Mouse (Mus musculus) lung, embryonic 15.5 days (tissue): Measurements from ENCODE around the gene Tubg2. TPM values are rescaled to one million over a fixed set of nuclear protein-coding genes. Genes with fewer than 3 reads are reported as not detected.
A peak's percentile ranks its signal among the peaks of the same experiment; 100 is the strongest.

Experiments
- ATAC-seq: fragments of 200-750 bp; cut with Nextera tagmentation; 2 replicates; pipeline ENCODE4 v1.8.0; 2017; ENCODE audit warnings: moderate number of reproducible peaks, borderline replicate concordance; ENCODE audit not compliant: low FRiP score, low TSS enrichment; ENCODE audit errors: extremely low read depth
- H3K27ac ChIP-seq: fragments of 300-500 bp; sonication (generic); 2 replicates; pipeline ENCODE4 v1.5.1; 2015; ENCODE audit warnings: moderate library complexity, mild to moderate bottlenecking, inconsistent platforms
- H3K27me3 ChIP-seq: fragments of 300-500 bp; sonication (generic); 2 replicates; pipeline ENCODE4 v1.6.1; 2015; ENCODE audit warnings: inconsistent platforms
- H3K36me3 ChIP-seq: fragments of 300-500 bp; sonication (generic); 2 replicates; pipeline ENCODE4 v1.6.1; 2015; ENCODE audit warnings: inconsistent platforms
- H3K4me1 ChIP-seq: fragments of 300-500 bp; sonication (generic); 2 replicates; pipeline ENCODE4 v1.6.1; 2015; ENCODE audit warnings: inconsistent platforms
- H3K4me2 ChIP-seq: fragments of 300-500 bp; sonication (generic); 2 replicates; pipeline ENCODE4 v1.6.1; 2015; ENCODE audit warnings: inconsistent platforms, mild to moderate bottlenecking, moderate library complexity
- H3K4me3 ChIP-seq: fragments of 300-500 bp; sonication (generic); 2 replicates; pipeline ENCODE4 v1.5.1; 2015; ENCODE audit warnings: mild to moderate bottlenecking, inconsistent platforms
- H3K9ac ChIP-seq: fragments of 300-500 bp; sonication (generic); 2 replicates; pipeline ENCODE4 v1.6.1; 2015; ENCODE audit warnings: inconsistent platforms
- H3K9me3 ChIP-seq: fragments of 300-500 bp; sonication (generic); 2 replicates; pipeline ENCODE4 v1.6.1; 2016; ENCODE audit warnings: inconsistent platforms
- WGBS: fragments of 180-500 bp; shearing (Covaris S2); methylation state at CpG from one replicate; pipeline ENCODE4 v1.1.7; 2015; 5-methylcytosine and 5-hydroxymethylcytosine counted together
- polyA plus RNA-seq: library from polyadenylated mRNA; unstranded; fragments of >200 nt; fragmentation: Nextera tagmentation; extraction: Ambion mirVana; gene quantifications from 2 replicates; pipeline ENCODE4 v1.2.1, GENCODE M21; 2015

Gene Tubg2
- polyA plus RNA-seq, 1 experiment from 2014 or later: 3.6 TPM

- no peaks in the 10 kb centered on the region for H3K9me3 ChIP-seq
- WGBS: 2% methylated on average over 25 of the region's 25 CpGs
Observed at GRCm38 (mm10) chr11:101176117-101176691, 20.5 kb downstream of the Tubg2 start.

GRCm38 (mm10) chr11:101176933-101177773 is 21.4 kb downstream of the Tubg2 start:
- H3K9ac ChIP-seq: no peak overlapping the region
- peaks cover 48% of the 10 kb centered on the region for H3K4me1 ChIP-seq
- H3K9me3 ChIP-seq: no peaks in the 10 kb centered on the region
- no peak for ATAC-seq
- no peak overlapping the region for H3K27ac ChIP-seq
- H3K36me3 ChIP-seq: no peaks in the 10 kb centered on the region
- peak overlapping the region; percentile 5; the same call in 1 of the 2 replicates for H3K4me3 ChIP-seq
- peaks cover 49% of the 10 kb centered on the region for H3K27me3 ChIP-seq
- 29% methylated on average over 22 of the region's 22 CpGs for WGBS
- peak overlapping the region; percentile 53; the same call in 1 of the 2 replicates for H3K4me2 ChIP-seq

More at GRCm38 (mm10) chr11:101176117-101176691, 20.5 kb downstream of the Tubg2 start:
- H3K9ac ChIP-seq: no peak overlapping the region
- H3K4me3 ChIP-seq: peak overlapping the region; percentile 20
- H3K36me3 ChIP-seq: no peaks in the 10 kb centered on the region
- no peak overlapping the region for H3K27ac ChIP-seq
- no peak for ATAC-seq
- H3K4me2 ChIP-seq: peak overlapping the region; percentile 53
- peaks cover 55% of the 10 kb centered on the region for H3K4me1 ChIP-seq
- peaks cover 49% of the 10 kb centered on the region for H3K27me3 ChIP-seq

- no peak for ATAC-seq
- Histone ChIP-seq H3K9ac (no peak overlapping the region), H3K4me2 (no peak overlapping the region), H3K4me3 (no peak overlapping the region), H3K27ac (no peak overlapping the region), H3K4me1 (peaks cover 37% of the 10 kb centered on the region), H3K36me3 (no peaks in the 10 kb centered on the region), H3K27me3 (peaks cover 49% of the 10 kb centered on the region), H3K9me3 (no peaks in the 10 kb centered on the region)
- WGBS: 61% methylated on average over 36 of the region's 36 CpGs
Observed at GRCm38 (mm10) chr11:101178061-101179058, 22.7 kb downstream of the Tubg2 start.

GRCm38 (mm10) chr11:101179306-101179705 is 23.6 kb downstream of the Tubg2 start:
- peaks cover 29% of the 10 kb centered on the region for H3K4me1 ChIP-seq
- ATAC-seq: no peak
- no peak overlapping the region for H3K4me3 ChIP-seq
- H3K9me3 ChIP-seq: no peaks in the 10 kb centered on the region
- no peak overlapping the region for H3K9ac ChIP-seq
- H3K27ac ChIP-seq: no peak overlapping the region
- 81% methylated on average over 15 of the region's 15 CpGs for WGBS
- H3K4me2 ChIP-seq: no peak overlapping the region
- H3K36me3 ChIP-seq: no peaks in the 10 kb centered on the region
- H3K27me3 ChIP-seq: peaks cover 48% of the 10 kb centered on the region

- H3K4me3 ChIP-seq: no peak overlapping the region
- H3K27ac ChIP-seq: no peak overlapping the region
- no peaks in the 10 kb centered on the region for H3K9me3 ChIP-seq
- H3K9ac ChIP-seq: no peak overlapping the region
- H3K4me1 ChIP-seq: peaks cover 20% of the 10 kb centered on the region
- no peak for ATAC-seq
- peaks cover 39% of the 10 kb centered on the region for H3K27me3 ChIP-seq
- H3K36me3 ChIP-seq: no peaks in the 10 kb centered on the region
- WGBS: 55% methylated on average over 17 of the region's 17 CpGs
- no peak overlapping the region for H3K4me2 ChIP-seq
Observed at GRCm38 (mm10) chr11:101180261-101180660, 24.6 kb downstream of the Tubg2 start.

GRCm38 (mm10) chr11:101180846-101181740 is 25.4 kb downstream of the Tubg2 start:
- H3K9ac ChIP-seq: no peak overlapping the region
- ATAC-seq: no peak
- H3K9me3 ChIP-seq: no peaks in the 10 kb centered on the region
- peaks cover 32% of the 10 kb centered on the region for H3K27me3 ChIP-seq
- no peak overlapping the region for H3K4me3 ChIP-seq
- H3K4me2 ChIP-seq: no peak overlapping the region
- H3K36me3 ChIP-seq: no peaks in the 10 kb centered on the region
- 35% methylated on average over 10 of the region's 10 CpGs for WGBS
- H3K27ac ChIP-seq: no peak overlapping the region
- H3K4me1 ChIP-seq: peaks cover 14% of the 10 kb centered on the region

- Histone ChIP-seq H3K9me3 (no peaks in the 10 kb centered on the region), H3K4me1 (peaks cover 5% of the 10 kb centered on the region; the same call in 1 of the 2 replicates), H3K9ac (no peak overlapping the region), H3K27ac (no peak overlapping the region), H3K4me3 (no peak overlapping the region), H3K36me3 (no peaks in the 10 kb centered on the region), H3K27me3 (peaks cover 24% of the 10 kb centered on the region), H3K4me2 (no peak overlapping the region)
- no peak for ATAC-seq
- 90% methylated on average over 11 of the region's 11 CpGs for WGBS
Observed at GRCm38 (mm10) chr11:101181961-101182360, 26.3 kb downstream of the Tubg2 start.

GRCm38 (mm10) chr11:101182771-101183517 is 27.2 kb downstream of the Tubg2 start:
- no peak overlapping the region for H3K27ac ChIP-seq
- no peak overlapping the region for H3K4me3 ChIP-seq
- no peak for ATAC-seq
- no peaks in the 10 kb centered on the region for H3K9me3 ChIP-seq
- peaks cover 14% of the 10 kb centered on the region for H3K27me3 ChIP-seq
- H3K4me2 ChIP-seq: no peak overlapping the region
- H3K9ac ChIP-seq: no peak overlapping the region
- no peaks in the 10 kb centered on the region for H3K36me3 ChIP-seq
- 71% methylated on average over 14 of the region's 14 CpGs for whole genome bisulfite sequencing
- 0 out of 2 replicates have a peak, but pooled peaks cover 3% of the 10 kb centered on the region for H3K4me1 ChIP-seq

- no peak overlapping the region for H3K27ac ChIP-seq
- no peaks in the 10 kb centered on the region for H3K36me3 ChIP-seq
- H3K4me3 ChIP-seq: no peak overlapping the region
- no peak for ATAC-seq
- no peak overlapping the region for H3K9ac ChIP-seq
- H3K9me3 ChIP-seq: no peaks in the 10 kb centered on the region
- peaks cover 5% of the 10 kb centered on the region for H3K27me3 ChIP-seq
- peaks cover 19% of the 10 kb centered on the region for H3K4me1 ChIP-seq
- 85% methylated on average over 12 of the region's 12 CpGs for WGBS
- H3K4me2 ChIP-seq: no peak overlapping the region
Observed at GRCm38 (mm10) chr11:101184984-101185383, 29.3 kb downstream of the Tubg2 start.

GRCm38 (mm10) chr11:101185441-101185840 is 29.7 kb downstream of the Tubg2 start:
- WGBS: 87% methylated on average over 4 of the region's 4 CpGs
- Histone ChIP-seq H3K9me3 (no peaks in the 10 kb centered on the region), H3K36me3 (no peaks in the 10 kb centered on the region), H3K27ac (no peak overlapping the region), H3K4me3 (no peak overlapping the region), H3K4me1 (peaks cover 23% of the 10 kb centered on the region), H3K27me3 (peaks cover 2% of the 10 kb centered on the region), H3K9ac (no peak overlapping the region), H3K4me2 (no peak overlapping the region)
- no peak for ATAC-seq
